Mouse (Mus musculus): ENCODE results near the gene Tle1. TPM values are rescaled to one million over a fixed set of nuclear protein-coding genes. Genes with fewer than 3 reads are reported as not detected.

Tle1 gene
- polyA plus RNA-seq, 1 experiment, result 57.0 TPM

GRCm38 (mm10) chr4:72165765-72166164, 35.0 kb downstream of the Tle1 start:
- Histone ChIP-seq H3K4me1 (ENCODE audit: control insufficient read depth, insufficient read depth, insufficient read length, low read length) (no peaks in the 10 kb centered on the region), H3K27me3 (ENCODE audit: control insufficient read depth, insufficient read depth, low read length) (no peaks in the 10 kb centered on the region), H3K36me3 (ENCODE audit: control insufficient read depth, insufficient read depth, low read length) (peaks cover 48% of the 10 kb centered on the region), H3K4me3 (ENCODE audit: low read depth, low read length) (no peak overlapping the region), H3K27ac (ENCODE audit: insufficient read depth, low read depth, low read length) (no peak overlapping the region)
- TF ChIP-seq CTCF (IDR thresholded peaks at IDR 0.05; ENCODE audit: extremely low read depth, insufficient read length, insufficient replicate concordance, low read depth, low read length), result no peak
- no peak for TF ChIP-seq POLR2A (IDR thresholded peaks at IDR 0.05; ENCODE audit: low read depth, low read length)
- 92% methylated on average over 9 of the region's 9 CpGs for WGBS

GRCm38 (mm10) chr4:72162445-72163218, 38.1 kb downstream of the Tle1 start:
- no peak overlapping the region for H3K4me3 ChIP-seq (ENCODE audit: low read depth, low read length)
- no peaks in the 10 kb centered on the region for H3K4me1 ChIP-seq (ENCODE audit: control insufficient read depth, insufficient read depth, insufficient read length, low read length)
- WGBS, result 96% methylated on average over 4 of the region's 4 CpGs
- H3K27me3 ChIP-seq (ENCODE audit: control insufficient read depth, insufficient read depth, low read length), result no peaks in the 10 kb centered on the region
- H3K36me3 ChIP-seq (ENCODE audit: control insufficient read depth, insufficient read depth, low read length), result peaks cover 46% of the 10 kb centered on the region
- TF ChIP-seq CTCF (IDR thresholded peaks at IDR 0.05; ENCODE audit: extremely low read depth, insufficient read length, insufficient replicate concordance, low read depth, low read length), result no peak
- no peak for TF ChIP-seq POLR2A (IDR thresholded peaks at IDR 0.05; ENCODE audit: low read depth, low read length)
- H3K27ac ChIP-seq (ENCODE audit: insufficient read depth, low read depth, low read length), result no peak overlapping the region

- TF ChIP-seq CTCF (IDR thresholded peaks at IDR 0.05; ENCODE audit: extremely low read depth, insufficient read length, insufficient replicate concordance, low read depth, low read length) (no peak), POLR2A (IDR thresholded peaks at IDR 0.05; ENCODE audit: low read depth, low read length) (no peak)
These were observed 40.6 kb downstream of the Tle1 start for GRCm38 (mm10) chr4:72160102-72160511.

GRCm38 (mm10) chr4:72157931-72158371, 42.8 kb downstream of the Tle1 start:
- Histone ChIP-seq H3K27me3 (ENCODE audit: control insufficient read depth, insufficient read depth, low read length) (no peaks in the 10 kb centered on the region), H3K36me3 (ENCODE audit: control insufficient read depth, insufficient read depth, low read length) (peaks cover 33% of the 10 kb centered on the region), H3K4me3 (ENCODE audit: low read depth, low read length) (no peak overlapping the region), H3K4me1 (ENCODE audit: control insufficient read depth, insufficient read depth, insufficient read length, low read length) (no peaks in the 10 kb centered on the region), H3K27ac (ENCODE audit: insufficient read depth, low read depth, low read length) (no peak overlapping the region)
- WGBS, result 69% methylated on average over 10 of the region's 10 CpGs
- TF ChIP-seq CTCF (IDR thresholded peaks at IDR 0.05; ENCODE audit: extremely low read depth, insufficient read length, insufficient replicate concordance, low read depth, low read length) (no peak), POLR2A (IDR thresholded peaks at IDR 0.05; ENCODE audit: low read depth, low read length) (no peak)

More at GRCm38 (mm10) chr4:72160102-72160511, 40.6 kb downstream of the Tle1 start:
- 91% methylated on average over 14 of the region's 14 CpGs for WGBS
- H3K4me3 ChIP-seq (ENCODE audit: low read depth, low read length), result no peak overlapping the region
- no peaks in the 10 kb centered on the region for H3K4me1 ChIP-seq (ENCODE audit: control insufficient read depth, insufficient read depth, insufficient read length, low read length)
- no peak overlapping the region for H3K27ac ChIP-seq (ENCODE audit: insufficient read depth, low read depth, low read length)
- H3K36me3 ChIP-seq (ENCODE audit: control insufficient read depth, insufficient read depth, low read length), result peaks cover 39% of the 10 kb centered on the region
- no peaks in the 10 kb centered on the region for H3K27me3 ChIP-seq (ENCODE audit: control insufficient read depth, insufficient read depth, low read length)

- WGBS, result 30% methylated on average over 4 of the region's 4 CpGs
- TF ChIP-seq CTCF (IDR thresholded peaks at IDR 0.05; ENCODE audit: extremely low read depth, insufficient read length, insufficient replicate concordance, low read depth, low read length), result no peak
- no peak for TF ChIP-seq POLR2A (IDR thresholded peaks at IDR 0.05; ENCODE audit: low read depth, low read length)
- Histone ChIP-seq H3K27me3 (ENCODE audit: control insufficient read depth, insufficient read depth, low read length) (no peaks in the 10 kb centered on the region), H3K27ac (ENCODE audit: insufficient read depth, low read depth, low read length) (no peak overlapping the region), H3K4me1 (ENCODE audit: control insufficient read depth, insufficient read depth, insufficient read length, low read length) (peaks cover 4% of the 10 kb centered on the region; the same call in 1 of the 2 replicates), H3K4me3 (ENCODE audit: low read depth, low read length) (no peak overlapping the region), H3K36me3 (ENCODE audit: control insufficient read depth, insufficient read depth, low read length) (peaks cover 11% of the 10 kb centered on the region)
These were observed 50.1 kb downstream of the Tle1 start for GRCm38 (mm10) chr4:72150460-72151131.

- WGBS, result 97% methylated on average over 2 of the region's 2 CpGs
- no peaks in the 10 kb centered on the region for H3K27me3 ChIP-seq (ENCODE audit: control insufficient read depth, insufficient read depth, low read length)
- no peak for TF ChIP-seq CTCF (IDR thresholded peaks at IDR 0.05; ENCODE audit: extremely low read depth, insufficient read length, insufficient replicate concordance, low read depth, low read length)
- no peak for TF ChIP-seq POLR2A (IDR thresholded peaks at IDR 0.05; ENCODE audit: low read depth, low read length)
- peaks cover 4% of the 10 kb centered on the region; the same call in 1 of the 2 replicates for H3K4me1 ChIP-seq (ENCODE audit: control insufficient read depth, insufficient read depth, insufficient read length, low read length)
- no peak overlapping the region for H3K4me3 ChIP-seq (ENCODE audit: low read depth, low read length)
- no peak overlapping the region for H3K27ac ChIP-seq (ENCODE audit: insufficient read depth, low read depth, low read length)
- peaks cover 15% of the 10 kb centered on the region for H3K36me3 ChIP-seq (ENCODE audit: control insufficient read depth, insufficient read depth, low read length)
These were observed 54.7 kb downstream of the Tle1 start for GRCm38 (mm10) chr4:72146003-72146402.

GRCm38 (mm10) chr4:72144541-72144940, 56.2 kb downstream of the Tle1 start:
- Histone ChIP-seq H3K4me1 (ENCODE audit: control insufficient read depth, insufficient read depth, insufficient read length, low read length) (peaks cover 3% of the 10 kb centered on the region), H3K27ac (ENCODE audit: insufficient read depth, low read depth, low read length) (no peak overlapping the region), H3K36me3 (ENCODE audit: control insufficient read depth, insufficient read depth, low read length) (peaks cover 27% of the 10 kb centered on the region), H3K4me3 (ENCODE audit: low read depth, low read length) (no peak overlapping the region), H3K27me3 (ENCODE audit: control insufficient read depth, insufficient read depth, low read length) (no peaks in the 10 kb centered on the region)
- TF ChIP-seq CTCF (IDR thresholded peaks at IDR 0.05; ENCODE audit: extremely low read depth, insufficient read length, insufficient replicate concordance, low read depth, low read length), result no peak
- no peak for TF ChIP-seq POLR2A (IDR thresholded peaks at IDR 0.05; ENCODE audit: low read depth, low read length)
- WGBS, result 85% methylated on average over 2 of the region's 2 CpGs

Data from small intestine, adult 2 months (tissue).